Mouse (Mus musculus) cerebellum, postnatal 10 days (tissue): ENCODE data around the gene Arsg.

Experiments
- DNase-seq, 2 experiments: peaks; one replicate each; pipeline ENCODE4 v3.0.0; 2021; ENCODE audit warnings: mixed read lengths in 2 of 2

Arsg gene

DNA sequence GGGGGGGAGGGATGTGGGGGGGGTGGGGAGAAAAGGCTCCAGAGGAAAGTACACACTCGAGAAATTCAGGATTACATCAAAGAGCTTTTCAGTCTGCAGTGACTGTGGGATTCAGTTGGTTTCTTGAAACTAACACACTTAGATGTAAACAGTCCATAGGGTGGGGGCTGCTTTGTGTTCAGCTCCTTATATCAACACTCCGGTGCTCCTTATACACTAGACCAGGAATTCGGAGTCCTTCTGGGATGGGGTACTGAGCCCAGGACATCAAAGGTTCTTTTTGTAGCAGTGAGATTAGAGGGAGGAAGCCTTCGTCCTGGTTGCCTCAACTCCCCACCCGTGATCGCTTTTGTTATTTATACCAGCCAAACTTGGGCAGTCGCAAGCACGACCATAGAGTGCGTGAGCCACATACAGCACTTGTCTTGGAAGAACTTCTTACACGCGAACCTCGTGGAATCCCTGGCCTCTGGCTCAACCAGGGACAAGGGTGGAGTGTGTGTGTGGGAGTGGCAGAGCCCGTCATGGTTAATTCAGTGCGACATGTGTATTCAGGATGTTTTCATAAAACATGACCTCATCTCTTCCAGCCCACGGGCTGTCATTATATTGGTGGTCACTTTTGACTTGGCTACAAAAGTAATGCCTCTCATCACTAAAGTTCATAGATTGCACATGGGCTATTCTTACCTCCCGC, 73.3 kb downstream of the Arsg start:
- no peak for DNase-seq

DNA sequence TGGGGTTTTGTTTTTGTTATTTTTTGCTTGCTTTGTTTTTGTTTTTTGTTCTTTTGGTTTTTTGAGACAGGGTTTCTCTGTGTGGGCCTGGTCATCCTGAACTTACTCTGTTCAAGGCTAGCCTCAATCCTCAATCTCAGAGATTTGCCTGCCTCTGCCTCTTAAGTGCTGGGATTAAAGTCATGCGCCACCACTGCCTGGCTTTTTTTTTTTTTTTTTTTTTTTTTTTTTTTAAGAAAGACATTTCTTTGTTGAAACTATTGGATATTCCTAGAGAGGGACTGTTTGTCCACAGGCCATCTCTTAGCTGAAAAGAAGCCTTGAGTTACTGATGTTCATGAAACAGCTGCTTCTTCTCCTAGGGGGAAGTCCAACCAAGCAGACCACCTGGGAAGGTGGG, 74.5 kb downstream of the Arsg start:
- no peak for DNase-seq

DNA sequence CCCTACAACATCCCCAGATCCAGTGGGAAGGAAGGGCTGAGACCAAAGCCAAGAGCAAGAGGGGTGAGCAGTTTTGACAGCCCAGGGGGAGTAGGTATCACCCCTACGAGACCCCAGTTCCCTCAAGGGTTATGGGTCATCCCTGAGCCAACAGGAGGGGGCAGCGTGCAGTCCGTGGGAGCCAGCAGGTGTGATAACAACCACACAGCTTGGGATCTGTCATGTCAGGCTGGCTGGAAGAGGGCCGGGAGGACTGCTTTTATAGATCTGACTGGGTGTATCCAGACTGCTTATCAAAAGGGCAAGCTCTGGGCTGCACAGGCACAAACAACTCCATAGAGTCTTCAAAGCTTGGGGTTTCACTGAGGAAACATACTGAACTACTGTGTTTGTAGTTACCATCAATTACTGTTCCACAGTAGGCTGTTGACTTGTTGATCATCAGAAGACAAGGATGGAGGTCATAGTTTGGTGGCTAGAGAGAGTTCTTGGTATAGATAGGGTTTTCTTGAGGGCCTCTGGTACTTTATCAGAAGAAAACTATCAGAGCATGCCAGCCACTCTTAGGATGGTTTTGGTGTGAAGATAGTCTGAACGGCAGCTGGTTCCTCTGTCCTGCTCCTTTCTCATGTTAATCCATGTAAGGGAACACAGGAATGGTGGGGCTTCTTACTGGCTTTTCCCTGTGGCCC, 76.6 kb downstream of the Arsg start:
- no peak for DNase-seq

DNA sequence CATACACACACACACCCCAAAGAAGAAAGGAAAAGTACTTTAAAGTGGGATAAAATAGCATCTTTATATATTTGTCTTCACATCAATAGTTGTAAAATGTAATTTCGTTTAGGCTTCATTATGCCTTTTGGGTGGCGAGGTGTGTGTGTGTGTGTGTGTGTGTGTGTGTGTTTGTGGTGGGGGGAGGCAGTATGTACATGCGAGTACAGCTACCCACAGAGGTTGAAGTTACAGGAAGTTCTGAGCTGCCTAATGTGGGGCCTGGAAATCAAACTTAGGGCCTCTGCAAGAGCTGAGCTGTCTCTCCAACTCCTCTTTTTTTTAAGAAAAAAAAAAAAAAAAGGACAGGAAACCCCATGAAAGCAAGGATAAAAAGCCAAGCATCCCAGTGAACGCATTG, 80.7 kb downstream of the Arsg start:
- no peak for DNase-seq

DNA sequence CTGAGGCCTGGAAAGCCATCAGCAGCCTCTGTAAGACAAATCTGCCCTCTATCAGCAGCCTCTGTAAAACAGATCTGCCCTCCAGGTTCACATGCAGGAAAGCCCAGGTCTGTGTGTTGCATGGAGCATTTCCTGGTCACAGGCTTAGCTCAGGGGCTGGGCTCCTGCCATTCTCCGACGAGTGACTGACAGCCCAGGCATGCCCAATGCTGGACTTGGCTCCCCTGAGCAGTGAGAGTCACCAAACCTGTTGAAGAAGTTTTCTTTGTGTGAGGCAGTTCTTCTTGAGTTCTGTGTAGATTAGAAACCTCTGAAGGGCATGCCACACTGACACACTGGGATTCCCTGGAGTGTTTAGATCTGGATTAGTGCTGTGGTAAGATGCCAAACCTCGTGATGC, 81.3 kb downstream of the Arsg start:
- DNase-seq = no peak

DNA sequence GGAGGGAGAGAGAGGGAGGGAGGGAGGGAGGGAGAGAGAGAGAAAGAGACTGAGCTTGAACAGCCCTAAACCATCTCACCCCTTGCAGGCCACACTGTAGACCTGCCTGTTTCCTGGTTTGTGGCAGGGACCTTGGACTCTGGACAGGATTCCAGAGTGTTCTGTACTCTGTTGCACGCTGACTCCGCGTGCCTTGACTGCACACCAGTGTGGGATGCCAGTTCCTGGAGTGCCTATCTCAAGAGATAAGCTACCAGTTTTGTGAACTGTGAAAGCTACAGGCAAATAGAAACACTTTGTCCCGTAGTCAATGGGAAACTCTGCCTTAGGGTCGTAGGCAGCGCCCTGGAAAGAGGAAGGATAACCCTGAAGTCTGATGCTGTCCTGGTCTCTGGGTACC, 83.0 kb downstream of the Arsg start:
- no peak for DNase-seq

DNA sequence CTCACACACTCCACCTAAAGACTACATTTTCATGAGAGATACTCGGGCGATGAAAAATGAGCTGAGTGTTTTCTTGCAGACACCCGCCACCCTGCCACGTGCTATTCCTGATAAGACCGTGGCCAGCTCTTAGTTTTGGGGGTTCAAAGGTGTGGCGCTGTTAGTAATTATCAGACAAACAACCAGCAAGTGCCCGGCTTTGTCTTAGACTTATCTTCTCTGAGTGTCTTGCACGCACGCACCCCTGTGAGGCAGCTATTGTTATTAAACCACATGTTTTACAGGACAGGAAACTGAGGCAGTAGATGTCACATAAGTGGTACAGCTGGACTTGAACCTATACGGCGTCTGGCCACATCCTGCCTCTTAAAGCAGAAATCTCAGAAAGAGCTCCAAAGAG, 84.2 kb downstream of the Arsg start:
- DNase-seq = no peak

DNA sequence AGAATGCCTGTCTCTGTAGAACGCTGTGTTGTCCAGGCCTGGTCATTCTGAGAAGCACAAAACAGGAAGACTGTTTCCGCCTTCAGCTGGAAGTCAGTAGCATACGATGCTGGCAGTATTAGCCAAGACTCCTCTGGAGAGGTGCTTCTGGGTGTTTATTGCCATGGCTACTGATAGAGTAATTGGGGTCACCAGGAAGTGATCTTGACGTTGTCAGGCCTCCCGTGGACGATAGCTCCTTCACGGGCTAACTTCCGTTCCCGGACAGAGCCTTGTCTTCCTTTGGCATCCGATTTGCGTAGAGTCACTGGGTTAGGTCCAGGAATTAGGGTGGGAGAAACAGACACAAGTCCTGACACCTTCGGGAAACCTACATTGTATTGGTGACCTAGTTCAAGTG, 86.1 kb downstream of the Arsg start:
- DNase-seq = no peak

DNA sequence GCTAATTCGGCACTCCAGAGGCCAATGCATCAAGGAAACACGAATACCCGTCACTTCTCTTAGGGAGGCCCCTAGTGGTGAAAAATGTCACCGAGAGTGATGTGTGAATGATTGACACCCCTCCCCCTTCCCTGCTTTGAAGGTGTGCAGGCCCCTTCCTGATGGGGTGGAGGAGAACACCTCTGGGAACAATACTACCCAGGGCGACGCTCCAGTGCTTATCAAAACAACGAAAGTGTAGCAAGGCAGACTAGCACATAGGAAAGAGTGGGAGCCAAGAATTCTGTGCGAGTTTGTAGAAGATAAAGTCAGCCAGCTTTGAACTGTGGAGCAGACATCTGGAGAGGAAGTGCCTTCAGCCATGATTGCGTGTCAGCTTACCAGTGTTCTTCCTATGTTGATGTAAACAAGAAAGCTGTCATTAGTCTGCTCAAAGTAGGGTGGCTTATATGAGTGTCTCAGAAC, 87.7 kb downstream of the Arsg start:
- DNase-seq = peak; percentile 49 to 50

DNA sequence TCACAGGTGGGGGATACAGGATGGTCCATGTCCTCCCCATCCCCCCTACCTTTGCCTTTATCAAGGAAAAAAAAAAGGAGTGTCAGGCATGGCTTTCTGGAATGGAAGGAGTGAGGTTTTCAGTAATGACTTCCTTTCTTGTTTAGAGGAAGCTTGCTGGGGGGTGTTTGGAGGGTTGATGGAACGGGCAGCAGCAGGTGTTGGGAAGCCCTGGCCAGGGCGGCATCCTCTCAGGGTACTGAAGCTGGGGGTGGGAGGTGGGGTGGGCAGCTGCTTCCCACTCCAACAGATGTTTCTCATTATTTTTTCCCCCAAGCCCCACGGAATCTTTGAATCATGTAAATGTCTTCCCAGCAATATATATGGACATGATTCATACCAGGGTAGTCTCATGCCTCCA, 88.3 kb downstream of the Arsg start:
- DNase-seq = no peak

DNA sequence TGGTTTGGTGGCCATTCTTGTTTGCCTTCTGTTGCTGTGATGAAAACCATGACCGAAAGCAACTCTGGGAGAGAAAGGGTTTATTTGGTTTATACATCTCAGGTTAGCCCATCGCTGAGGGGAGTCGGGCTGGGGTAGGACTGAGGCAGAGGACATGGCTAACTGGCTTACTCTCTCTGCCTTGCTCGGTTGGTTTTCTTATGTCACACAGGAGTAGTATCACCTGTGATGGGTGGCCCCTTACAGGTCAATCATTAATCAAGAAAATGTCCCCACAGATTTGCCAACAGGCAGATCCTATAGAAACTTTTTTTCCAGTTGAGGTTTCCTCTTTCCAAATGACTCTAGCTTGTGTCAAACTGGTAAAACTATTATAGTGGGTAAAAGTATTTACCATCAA, 90.5 kb downstream of the Arsg start:
- DNase-seq = no peak

DNA sequence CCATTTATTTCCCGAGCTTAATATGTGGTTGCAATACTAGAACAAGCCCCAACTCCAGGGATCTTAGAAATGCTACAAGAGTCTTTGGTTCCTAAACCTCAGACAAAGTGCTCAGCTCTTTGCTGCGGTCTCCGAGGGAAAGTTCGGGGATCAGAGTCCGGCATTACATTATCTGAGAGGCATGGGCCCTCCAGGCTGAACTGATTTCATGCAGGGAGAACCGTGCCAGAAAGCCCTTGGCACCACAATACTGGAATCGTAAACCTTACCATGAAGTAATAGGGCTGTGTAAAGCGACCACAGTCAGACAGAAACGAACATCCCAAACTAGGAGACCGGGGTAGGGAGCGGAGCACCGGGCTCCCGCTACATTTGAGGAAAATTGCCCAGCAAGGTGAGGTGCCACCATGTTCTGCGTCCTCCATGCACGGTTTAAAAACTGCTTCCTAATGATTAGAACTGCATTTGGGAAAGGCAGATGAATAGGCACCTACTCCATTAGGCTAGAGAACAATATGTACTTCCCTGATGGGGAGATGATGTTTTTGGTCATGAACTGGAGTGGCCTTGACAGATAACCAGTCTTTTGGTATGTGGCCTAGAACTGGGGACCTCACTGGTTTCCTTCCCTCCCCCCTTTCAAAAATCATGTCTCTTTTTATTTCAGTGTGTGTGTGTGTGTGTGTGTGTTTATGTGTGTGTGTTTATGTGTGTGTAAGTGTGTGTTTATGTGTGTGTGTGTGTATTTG, 91.5 kb downstream of the Arsg start:
- no peak for DNase-seq

DNA sequence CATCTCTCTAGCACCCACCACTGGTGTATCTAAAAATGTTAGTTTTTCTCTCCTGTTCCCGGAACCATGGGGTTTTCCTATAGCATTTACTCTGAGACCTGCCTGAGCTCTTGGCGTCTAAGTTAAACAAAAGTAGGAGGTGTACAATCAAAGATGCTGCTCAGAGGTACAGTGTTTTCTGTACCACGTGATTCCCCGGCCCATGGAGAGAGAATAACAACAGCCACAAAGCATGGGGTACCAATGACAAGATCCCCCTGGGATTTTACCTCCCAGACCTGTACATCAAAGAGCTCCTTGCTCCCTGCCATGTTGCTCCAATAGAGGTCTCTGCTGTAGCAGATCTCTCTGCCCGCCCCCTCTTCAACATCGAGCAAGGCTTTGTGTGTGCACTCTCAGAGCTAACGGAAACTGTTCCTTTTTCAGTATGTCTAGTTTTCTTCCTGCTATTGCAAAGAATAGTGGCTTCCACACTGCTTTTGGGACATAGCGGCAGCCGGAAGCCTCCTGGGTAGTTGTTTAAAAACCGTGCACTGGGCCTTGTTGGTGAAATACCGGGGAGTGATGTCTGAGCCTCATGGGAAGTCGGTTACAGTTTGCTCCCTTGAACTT, 95.9 kb downstream of the Arsg start:
- DNase-seq = no peak

DNA sequence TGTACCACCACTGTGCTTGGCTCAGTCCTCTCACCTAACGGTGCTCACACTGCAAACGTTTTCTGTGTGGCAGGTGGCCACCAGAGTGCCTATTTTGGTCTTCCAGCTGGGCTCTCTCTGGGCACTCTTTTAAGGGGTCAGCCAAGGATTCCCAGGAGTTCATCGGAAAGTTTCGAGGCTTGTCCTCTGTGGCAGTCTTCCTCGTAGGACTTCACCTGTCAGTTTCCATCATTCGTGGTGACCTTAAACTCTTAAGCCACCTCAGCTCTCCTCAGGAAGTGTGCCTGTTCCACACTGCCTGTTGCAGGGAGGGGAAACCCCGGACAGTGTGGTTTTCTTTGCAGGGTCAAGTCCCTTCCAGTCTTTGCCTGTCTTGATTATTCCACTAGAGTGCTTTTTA, 96.6 kb downstream of the Arsg start:
- DNase-seq = no peak

DNA sequence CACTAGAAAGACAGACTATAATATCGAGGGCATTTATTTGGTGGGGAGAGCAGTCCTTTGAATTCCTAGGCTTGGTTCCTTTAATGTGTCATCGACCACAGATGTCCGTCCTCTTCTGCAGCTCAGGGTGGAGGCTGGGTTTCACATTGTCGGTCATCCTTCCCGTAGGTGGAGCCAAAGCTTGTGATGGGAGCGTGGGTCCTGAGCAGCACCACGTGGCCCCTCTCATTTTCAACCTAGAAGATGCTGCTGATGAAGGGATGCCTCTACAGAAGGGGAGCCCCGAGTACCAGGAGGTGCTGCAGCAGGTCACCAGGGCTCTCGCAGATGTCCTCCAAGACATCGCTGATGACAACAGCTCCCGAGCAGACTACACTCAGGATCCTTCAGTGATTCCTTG, 98.9 kb downstream of the Arsg start:
- no peak for DNase-seq

DNA sequence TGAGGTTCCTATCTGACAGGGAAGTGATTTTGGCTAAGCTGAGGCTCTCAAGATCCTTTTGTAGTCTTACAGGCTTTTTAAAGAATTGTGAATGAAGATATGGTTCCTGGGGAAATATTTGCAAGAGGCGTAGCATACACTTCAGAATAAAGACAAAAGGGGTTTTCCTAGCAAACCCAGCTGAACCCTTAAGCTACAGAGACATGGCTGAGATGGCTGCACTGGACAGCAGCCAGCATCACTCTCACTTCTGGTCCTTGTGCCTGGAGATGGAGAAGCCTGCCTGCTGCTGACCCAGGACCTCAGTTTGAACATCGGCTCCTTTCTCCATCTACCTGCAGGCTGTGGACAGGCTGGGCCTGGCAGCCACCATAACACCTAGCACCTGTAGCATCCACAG, 101.4 kb downstream of the Arsg start:
- peak in 1 of 2 experiments; percentile 28 for DNase-seq

DNA sequence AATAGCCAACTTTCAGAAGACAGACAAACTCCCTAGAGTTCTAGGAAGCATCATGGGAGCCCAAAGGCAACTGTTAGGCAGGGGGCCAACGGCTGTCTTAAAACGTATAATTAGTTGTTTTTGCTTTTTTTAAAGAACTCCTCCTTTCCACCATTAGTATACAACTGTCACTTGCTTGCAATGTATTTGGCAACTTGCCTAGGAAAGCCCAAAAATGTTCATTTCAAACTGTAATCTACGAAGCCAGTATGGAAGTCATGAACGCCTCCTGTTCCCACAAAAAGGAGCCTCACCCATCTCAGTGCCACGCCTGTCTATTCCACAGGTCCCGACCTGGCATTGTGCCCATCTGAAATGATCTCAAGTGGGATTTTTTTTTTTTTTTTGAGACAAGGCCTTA, 102.7 kb downstream of the Arsg start:
- DNase-seq = peak in 1 of 2 experiments; percentile 32

DNA sequence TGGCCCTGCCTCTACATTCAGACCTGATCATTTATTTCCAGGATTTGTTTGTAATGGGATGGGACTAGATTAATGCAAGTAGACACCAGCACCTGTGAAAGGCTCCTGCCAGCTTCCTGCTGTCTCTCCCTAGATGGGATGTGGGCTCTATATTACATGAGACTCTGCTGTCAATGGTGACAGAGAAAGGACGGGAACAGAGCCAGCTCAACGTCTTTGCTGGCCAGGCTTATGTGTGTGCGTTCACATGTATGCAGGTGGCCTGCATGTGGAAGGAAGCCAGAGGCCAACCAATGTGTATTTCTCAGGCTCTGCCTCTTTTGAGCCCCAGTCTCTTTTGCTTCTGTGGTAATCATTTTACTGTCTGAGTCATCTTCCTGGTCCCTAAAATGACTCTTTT, 105.4 kb downstream of the Arsg start:
- DNase-seq = peak; percentile 79 to 83

DNA sequence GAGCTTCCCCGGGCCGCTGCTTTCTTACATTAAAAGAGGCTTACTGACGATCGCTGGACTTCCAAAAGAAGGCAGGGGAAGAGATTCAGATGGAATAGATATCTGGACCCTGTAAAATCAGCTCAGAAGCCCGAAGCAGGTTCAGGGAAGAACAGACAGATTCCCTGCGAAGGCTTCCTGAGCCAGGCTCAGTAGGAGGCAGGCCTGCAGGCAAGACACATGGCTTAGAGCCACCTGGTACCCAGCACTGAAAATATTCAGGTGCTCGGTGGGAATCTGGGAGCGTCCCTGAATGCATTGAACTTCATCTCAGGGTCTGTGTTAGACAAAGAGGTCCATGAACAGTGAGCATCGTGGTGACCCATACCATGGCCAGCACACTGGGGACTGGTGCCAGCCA, 106.8 kb downstream of the Arsg start:
- DNase-seq = peak in 1 of 2 experiments; percentile 39

DNA sequence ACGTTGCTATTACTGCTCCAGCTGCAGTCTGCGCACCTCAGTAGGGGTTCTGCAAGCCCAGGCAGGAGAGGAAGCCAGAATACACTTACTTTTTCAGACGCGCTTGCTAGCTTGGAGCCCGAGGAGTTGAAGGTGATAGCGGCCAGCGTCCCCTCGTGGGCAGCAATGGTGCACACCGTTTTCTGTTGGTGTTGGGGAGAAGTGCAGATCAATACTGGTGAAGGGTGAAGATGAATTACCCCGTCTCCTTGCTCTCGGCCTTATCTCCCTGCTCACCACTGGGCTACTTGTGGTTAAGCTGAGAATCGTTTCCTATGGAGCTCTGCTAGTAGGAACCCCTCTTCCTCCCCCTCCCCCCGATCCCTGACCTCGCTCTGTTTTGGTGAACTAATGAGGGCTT, 110.8 kb downstream of the Arsg start:
- no peak for DNase-seq

DNA sequence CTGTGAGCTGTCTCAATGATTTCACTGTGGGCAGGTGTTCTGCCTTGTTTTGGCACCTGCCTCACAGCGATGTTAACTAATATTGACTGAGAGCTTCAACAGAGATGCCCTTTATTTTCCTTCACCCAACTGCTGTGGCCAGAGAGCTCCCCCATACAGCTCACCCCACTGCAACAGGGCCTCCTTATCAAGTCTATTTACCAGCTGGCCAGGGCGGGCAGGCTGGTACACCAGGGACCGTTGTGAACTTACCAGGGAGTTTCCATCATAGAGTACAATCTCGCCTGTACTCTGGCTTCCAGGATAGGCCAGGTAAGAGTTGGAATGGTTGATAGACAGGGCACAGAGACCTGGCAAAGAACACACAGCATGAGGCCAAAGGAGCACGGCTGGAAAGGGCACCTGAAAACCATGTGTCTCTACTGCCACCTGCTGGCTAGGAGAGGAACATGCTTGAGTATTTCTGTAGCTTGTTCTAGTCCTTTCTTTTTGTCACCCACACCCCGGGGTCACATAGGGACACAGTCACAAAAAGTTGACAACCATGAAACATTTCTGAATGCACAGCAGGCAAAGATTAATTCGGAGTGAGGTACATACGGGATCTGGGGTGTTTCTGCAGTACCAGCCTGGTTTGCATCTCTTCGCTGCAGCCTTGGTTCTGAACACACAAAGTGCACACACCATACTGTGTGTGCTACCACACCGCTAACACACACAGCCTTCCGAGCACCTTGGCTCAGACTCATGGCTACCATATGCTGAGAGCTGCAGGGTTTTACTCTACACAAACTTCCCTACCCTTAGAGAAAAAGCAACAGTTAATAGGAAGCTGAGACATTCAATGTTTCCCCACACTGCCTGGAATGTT, 111.9 kb downstream of the Arsg start:
- DNase-seq = peak; percentile 91 to 93

DNA sequence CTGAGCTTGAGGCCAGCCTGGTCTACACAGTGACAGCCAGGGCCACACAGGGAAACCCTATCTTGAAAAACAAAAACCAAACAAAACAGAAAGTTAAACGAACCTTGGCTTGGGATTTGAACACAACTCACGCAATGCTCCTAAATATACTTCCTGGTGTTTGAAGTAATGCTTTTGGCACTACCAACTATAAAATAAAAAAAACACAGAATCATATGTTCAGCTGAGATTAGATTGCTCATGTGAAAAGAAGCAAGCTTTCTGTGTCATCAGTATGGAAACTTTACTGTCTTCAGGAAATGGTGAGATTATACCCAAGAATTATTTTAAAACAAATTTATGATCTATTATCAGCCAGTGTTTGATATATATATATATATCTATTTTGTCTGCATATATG, 113.2 kb downstream of the Arsg start:
- no peak for DNase-seq

DNA sequence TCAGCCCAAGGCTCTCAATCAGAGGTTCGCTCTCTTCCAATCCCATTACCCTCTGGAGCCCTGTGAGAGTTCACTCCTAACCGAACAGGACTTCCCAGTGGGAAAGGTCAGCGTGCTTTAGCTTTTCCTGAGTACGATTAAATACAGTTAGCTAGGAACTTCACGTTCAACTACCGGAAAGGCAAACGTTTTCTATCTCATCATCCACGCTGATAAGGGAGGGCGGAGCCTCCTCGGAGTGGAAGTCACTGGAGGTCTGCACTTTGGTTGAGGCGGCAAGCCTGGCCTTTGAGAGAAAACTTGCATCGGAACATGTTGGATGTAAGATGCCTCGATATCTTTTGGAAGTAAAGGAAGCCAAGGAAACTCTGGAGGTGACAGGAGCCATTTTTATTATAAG, 113.8 kb downstream of the Arsg start:
- no peak for DNase-seq
